Mouse (Mus musculus): Measurements from ENCODE around the gene Parvb. TPM values are rescaled to one million over a fixed set of nuclear protein-coding genes. Genes with fewer than 3 reads are reported as not detected.

The Parvb gene
- total and polyA plus RNA-seq, 3 experiments: 0.04 to 2.3 TPM; not detected in 1

DNA sequence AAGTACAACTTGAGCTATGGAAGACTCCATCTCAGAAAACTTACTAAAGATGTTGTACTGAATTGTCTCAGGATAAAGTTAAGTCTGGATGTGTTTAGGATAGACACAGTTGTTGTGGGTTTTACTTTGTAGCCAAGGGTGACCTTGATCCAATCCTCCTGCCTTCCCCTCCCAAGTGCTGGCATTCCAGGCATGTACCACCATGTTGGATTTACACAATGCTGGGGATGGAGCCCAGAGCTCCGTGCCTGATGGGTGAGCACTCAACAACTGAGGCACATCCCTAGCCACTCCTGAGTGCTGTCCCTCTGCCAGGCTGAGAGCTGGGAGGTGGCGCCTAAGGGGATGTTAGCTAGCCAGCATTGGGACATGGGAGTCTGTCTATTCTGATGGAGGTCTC, 16.6 kb upstream of the Parvb start:
- no peak for DNase-seq (ENCODE audit: extremely low read depth)
- no peak overlapping the region for H3K27ac ChIP-seq (ENCODE audit: insufficient read depth, low read depth)
- H3K27me3 ChIP-seq (replicated peaks): no peaks in the 10 kb centered on the region
- dilution Hi-C loops (cut with MboI; ENCODE audit: extremely low pct_ligation_motif_present, extremely low pct_unique_long_range_greater_than_20kb, low sequenced_read_pairs) (no loop called here), in situ Hi-C loops (cut with MboI; ENCODE audit: low pct_ligation_motif_present, low pct_unique_long_range_greater_than_20kb, low sequenced_read_pairs) (no loop called here)
- no peak overlapping the region for H3K9ac ChIP-seq (ENCODE audit: insufficient read depth, low read depth)
- H3K9me3 ChIP-seq (replicated peaks; ENCODE audit: low read length): no peaks in the 10 kb centered on the region
- H3K36me3 ChIP-seq (replicated peaks in 1 of 2; ENCODE audit: control insufficient read depth in 1 of 2, insufficient read depth in 1 of 2, low read length in 1 of 2): peaks cover 34 to 48% of the 10 kb centered on the region in 2 experiments
- TF ChIP-seq JUND (conservative IDR thresholded peaks at IDR 0.05; ENCODE audit: low read depth, low read length): no peak
- H3K4me1 ChIP-seq (ENCODE audit: control insufficient read depth in 1 of 2, insufficient read depth in 2 of 2): peaks cover 24 to 70% of the 10 kb centered on the region in 2 experiments
- H3K79me2 ChIP-seq (replicated peaks; ENCODE audit: control insufficient read depth, extremely low read depth, insufficient read depth, poor library complexity, severe bottlenecking): no peaks in the 10 kb centered on the region
- H3K4me3 ChIP-seq (replicated peaks in 1 of 3; ENCODE audit: low read depth in 2 of 3, low read length in 2 of 3, poor library complexity in 1 of 3): no peak overlapping the region
- H3K4me2 ChIP-seq (ENCODE audit: insufficient read depth, low read depth, poor library complexity, severe bottlenecking): no peak overlapping the region

DNA sequence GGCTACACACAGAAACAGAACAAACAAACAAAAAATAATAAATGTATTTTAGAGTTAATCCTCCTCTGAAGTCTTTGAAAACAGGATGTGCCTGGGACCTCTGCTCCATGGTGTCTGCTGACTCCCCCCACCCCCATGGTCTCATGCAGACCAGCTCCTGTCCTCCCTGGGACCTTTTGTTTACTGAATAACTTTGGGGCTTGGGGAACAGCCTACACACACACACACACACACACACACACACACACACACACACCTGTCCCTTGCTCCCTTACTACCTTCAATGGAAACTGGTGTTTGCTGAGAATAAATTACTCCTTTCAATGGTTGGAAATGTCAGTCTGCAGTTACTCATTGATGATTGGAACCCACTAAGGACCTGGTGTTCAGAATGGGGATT, 15.8 kb upstream of the Parvb start:
- H3K9ac ChIP-seq (ENCODE audit: insufficient read depth, low read depth): no peak overlapping the region
- H3K79me2 ChIP-seq (replicated peaks; ENCODE audit: control insufficient read depth, extremely low read depth, insufficient read depth, poor library complexity, severe bottlenecking): no peaks in the 10 kb centered on the region
- peaks cover 26 to 40% of the 10 kb centered on the region in 2 experiments for H3K36me3 ChIP-seq (replicated peaks in 1 of 2; ENCODE audit: control insufficient read depth in 1 of 2, insufficient read depth in 1 of 2, low read length in 1 of 2)
- no peak overlapping the region for H3K4me2 ChIP-seq (ENCODE audit: insufficient read depth, low read depth, poor library complexity, severe bottlenecking)
- H3K9me3 ChIP-seq (replicated peaks; ENCODE audit: low read length): peaks cover 2% of the 10 kb centered on the region
- no peak for DNase-seq (ENCODE audit: extremely low read depth)
- peaks cover 24 to 70% of the 10 kb centered on the region in 2 experiments for H3K4me1 ChIP-seq (ENCODE audit: control insufficient read depth in 1 of 2, insufficient read depth in 2 of 2)
- TF ChIP-seq JUND (conservative IDR thresholded peaks at IDR 0.05; ENCODE audit: low read depth, low read length) (no peak), ZMIZ1 (IDR thresholded peaks at IDR 0.05; ENCODE audit: low read depth, low read length) (no peak), HCFC1 (IDR thresholded peaks at IDR 0.05; ENCODE audit: low read depth, low read length) (no peak), MAX (IDR thresholded peaks at IDR 0.05; ENCODE audit: low read length) (no peak), CHD1 (IDR thresholded peaks at IDR 0.05; ENCODE audit: low read depth, low read length) (no peak), USF1 (IDR thresholded peaks at IDR 0.05; ENCODE audit: low read depth, low read length) (no peak)
- dilution Hi-C loops (cut with MboI; ENCODE audit: extremely low pct_ligation_motif_present, extremely low pct_unique_long_range_greater_than_20kb, low sequenced_read_pairs): no loop called here
- in situ Hi-C loops (cut with MboI; ENCODE audit: low pct_ligation_motif_present, low pct_unique_long_range_greater_than_20kb, low sequenced_read_pairs): no loop called here
- H3K4me3 ChIP-seq (replicated peaks in 1 of 3; ENCODE audit: low read depth in 2 of 3, low read length in 2 of 3, poor library complexity in 1 of 3): no peak overlapping the region
- H3K27me3 ChIP-seq (replicated peaks): no peaks in the 10 kb centered on the region
- no peak overlapping the region for H3K27ac ChIP-seq (ENCODE audit: insufficient read depth, low read depth)

DNA sequence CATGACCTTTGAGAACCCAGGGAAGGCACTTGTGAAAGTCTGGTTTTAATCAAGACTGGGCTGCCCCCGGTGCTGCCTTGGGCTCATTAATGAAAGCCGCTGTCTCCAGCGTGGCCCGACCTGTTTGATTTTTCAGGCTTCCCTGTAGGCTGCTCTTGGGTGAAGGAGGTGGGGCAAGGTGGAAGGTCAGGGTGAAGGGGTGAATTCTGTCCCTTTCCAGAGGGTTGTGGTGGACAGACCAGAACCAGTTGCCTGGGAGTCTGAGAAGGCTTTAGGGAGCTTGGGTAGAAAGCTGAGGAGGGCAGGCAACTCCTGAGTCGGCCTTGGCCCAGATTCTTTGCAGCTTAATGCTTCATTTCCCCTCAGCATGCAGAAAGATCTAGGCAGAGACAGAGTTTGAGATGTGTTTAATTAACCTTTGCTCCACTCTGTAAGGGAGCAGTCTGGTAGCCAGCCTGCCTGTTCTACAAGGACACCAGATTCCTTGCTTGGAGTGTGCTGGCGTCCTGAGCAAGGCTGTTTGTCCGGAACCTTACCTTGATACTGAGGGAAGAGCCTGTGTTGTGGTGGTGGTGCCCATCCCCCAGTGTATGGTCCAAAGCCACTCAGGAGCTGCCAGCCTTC, 15.3 kb upstream of the Parvb start:
- dilution Hi-C loops (cut with MboI; ENCODE audit: extremely low pct_ligation_motif_present, extremely low pct_unique_long_range_greater_than_20kb, low sequenced_read_pairs) (no loop called here), in situ Hi-C loops (cut with MboI; ENCODE audit: low pct_ligation_motif_present, low pct_unique_long_range_greater_than_20kb, low sequenced_read_pairs) (no loop called here)
- no peak for DNase-seq (ENCODE audit: extremely low read depth)
- Histone ChIP-seq H3K79me2 (replicated peaks; ENCODE audit: control insufficient read depth, extremely low read depth, insufficient read depth, poor library complexity, severe bottlenecking) (no peaks in the 10 kb centered on the region), H3K9ac (ENCODE audit: insufficient read depth, low read depth) (no peak overlapping the region), H3K27me3 (replicated peaks) (no peaks in the 10 kb centered on the region), H3K4me3 (replicated peaks in 1 of 3; ENCODE audit: low read depth in 2 of 3, low read length in 2 of 3, poor library complexity in 1 of 3) (no peak overlapping the region), H3K36me3 (replicated peaks in 1 of 2; ENCODE audit: control insufficient read depth in 1 of 2, insufficient read depth in 1 of 2, low read length in 1 of 2) (peaks cover 21 to 35% of the 10 kb centered on the region in 2 experiments), H3K27ac (ENCODE audit: insufficient read depth, low read depth) (no peak overlapping the region), H3K4me2 (ENCODE audit: insufficient read depth, low read depth, poor library complexity, severe bottlenecking) (no peak overlapping the region), H3K9me3 (replicated peaks; ENCODE audit: low read length) (peaks cover 5% of the 10 kb centered on the region), H3K4me1 (ENCODE audit: control insufficient read depth in 1 of 2, insufficient read depth in 2 of 2) (peaks cover 24 to 66% of the 10 kb centered on the region in 2 experiments)
- TF ChIP-seq ZNF384 (IDR thresholded peaks at IDR 0.05; ENCODE audit: low read depth, low read length): no peak
- TF ChIP-seq USF1 (IDR thresholded peaks at IDR 0.05; ENCODE audit: low read depth, low read length): no peak
- no peak for TF ChIP-seq HCFC1 (IDR thresholded peaks at IDR 0.05; ENCODE audit: low read depth, low read length)
- no peak for TF ChIP-seq CTCF (conservative IDR thresholded peaks at IDR 0.05 in 1 of 2, IDR thresholded peaks at IDR 0.05 in 1 of 2; ENCODE audit: low read depth in 2 of 2, low read length in 2 of 2)
- TF ChIP-seq BHLHE40 (IDR thresholded peaks at IDR 0.05; ENCODE audit: low read depth, low read length): no peak
- no peak for TF ChIP-seq SMC3 (IDR thresholded peaks at IDR 0.05; ENCODE audit: low read depth, low read length)
- TF ChIP-seq USF2 (conservative IDR thresholded peaks at IDR 0.05; ENCODE audit: low read depth, low read length): no peak
- TF ChIP-seq MEF2A (IDR thresholded peaks at IDR 0.05; ENCODE audit: borderline replicate concordance, low read depth, low read length): no peak
- no peak for TF ChIP-seq E2F4 (IDR thresholded peaks at IDR 0.05; ENCODE audit: insufficient replicate concordance, low read depth, low read length)
- no peak for TF ChIP-seq SIN3A (IDR thresholded peaks at IDR 0.05; ENCODE audit: low read length)
- no peak for TF ChIP-seq MYC (IDR thresholded peaks at IDR 0.05; ENCODE audit: low read depth, low read length)
- no peak for TF ChIP-seq CHD1 (IDR thresholded peaks at IDR 0.05; ENCODE audit: low read depth, low read length)
- TF ChIP-seq ZKSCAN1 (IDR thresholded peaks at IDR 0.05; ENCODE audit: borderline replicate concordance, low read depth, low read length): no peak

Data from CH12.LX (cell line).